Comparison of ENCODE assay signal across 7 mouse cellular contexts in genomic region chr2:65931313-65931712, GRCm38 (mm10).
DNase-seq lines count a peak whose midpoint lies in the region; ATAC-seq and TF ChIP-seq lines count a peak whose summit lies in the region.

No protein-coding gene starts in this region.

- peak overlapping the region; percentile 62 for H3K4me2 ChIP-seq in forebrain, embryonic 12.5 days
- H3K4me2 ChIP-seq in limb, embryonic 11.5 days (ENCODE audit: low read depth, severe bottlenecking), result peak overlapping the region; percentile 53

- no peak for TF ChIP-seq CTCF in left cerebral cortex, adult 2 months (IDR thresholded peaks at IDR 0.05)
- no peak for TF ChIP-seq CTCF in olfactory bulb, adult 2 months (IDR thresholded peaks at IDR 0.05; ENCODE audit: insufficient read depth, low read depth, low read length)

- no peaks in the 10 kb centered on the region for H3K9me3 ChIP-seq in forebrain, embryonic 12.5 days
- H3K9me3 ChIP-seq in limb, embryonic 11.5 days (ENCODE audit: control insufficient read depth, low read length), result no peaks in the 10 kb centered on the region

- no peaks in the 10 kb centered on the region for H3K27me3 ChIP-seq in forebrain, embryonic 12.5 days
- H3K27me3 ChIP-seq in limb, embryonic 11.5 days (ENCODE audit: control insufficient read depth, insufficient read depth, low read length), result no peaks in the 10 kb centered on the region

- H3K4me3 ChIP-seq in left cerebral cortex, adult 2 months, result peak overlapping the region; percentile 57
- peak overlapping the region; percentile 48 for H3K4me3 ChIP-seq in forebrain, embryonic 12.5 days (replicated peaks)
- peak overlapping the region; percentile 36 for H3K4me3 ChIP-seq in limb, embryonic 11.5 days (ENCODE audit: low read depth, low read length)
- peak overlapping the region; percentile 84 for H3K4me3 ChIP-seq in olfactory bulb, adult 2 months (ENCODE audit: insufficient read depth, low read depth, low read length)

- DNase-seq in left cerebral cortex, adult 2 months (ENCODE audit: extremely low spot score in 1 of 2, low spot score in 2 of 2), result no peak
- DNase-seq in left cerebral cortex, adult 18-20 months (ENCODE audit: low spot score in 2 of 2), result no peak
- DNase-seq in limb, embryonic 11.5 days (ENCODE audit: low spot score), result no peak
- DNase-seq in frontal cortex, adult 2 months (ENCODE audit: extremely low spot score in 1 of 2, low spot score in 1 of 2), result no peak
- no peak for DNase-seq in left cerebral cortex, adult 11 months (ENCODE audit: low spot score)

- TF ChIP-seq POLR2A in olfactory bulb, adult 2 months (IDR thresholded peaks at IDR 0.05; ENCODE audit: insufficient read depth, low read depth, low read length), result no peak

- 49% methylated on average over 7 of the region's 7 CpGs for WGBS in forebrain, embryonic 12.5 days
- 64% methylated on average over 7 of the region's 7 CpGs for WGBS in limb, embryonic 11.5 days
- 46% methylated on average over 7 of the region's 7 CpGs for WGBS in olfactory bulb, adult 2 months

- H3K4me1 ChIP-seq in forebrain, embryonic 12.5 days, result peaks cover 17% of the 10 kb centered on the region
- peaks cover 5% of the 10 kb centered on the region; the same call in 1 of the 2 replicates for H3K4me1 ChIP-seq in limb, embryonic 11.5 days (ENCODE audit: control insufficient read depth, insufficient read depth, low read length)
- no peaks in the 10 kb centered on the region for H3K4me1 ChIP-seq in olfactory bulb, adult 2 months (ENCODE audit: control insufficient read depth, insufficient read depth, low read length)

- peak overlapping the region; percentile 82 for H3K27ac ChIP-seq in left cerebral cortex, adult 2 months
- peak overlapping the region; percentile 84 for H3K27ac ChIP-seq in forebrain, embryonic 12.5 days
- no peak overlapping the region; the same call in 1 of the 2 replicates for H3K27ac ChIP-seq in limb, embryonic 11.5 days (replicated peaks; ENCODE audit: low read depth, low read length)
- peak overlapping the region; percentile 99 for H3K27ac ChIP-seq in olfactory bulb, adult 2 months (ENCODE audit: insufficient read depth, low read depth, low read length)

- no peaks in the 10 kb centered on the region; the same call in 1 of the 2 replicates for H3K36me3 ChIP-seq in forebrain, embryonic 12.5 days (replicated peaks)
- no peaks in the 10 kb centered on the region for H3K36me3 ChIP-seq in limb, embryonic 11.5 days (ENCODE audit: control insufficient read depth, insufficient read depth, low read length)

- intact Hi-C loops in left cerebral cortex, adult 2 months (cut with DNase I), result loop anchor here (1.0 to 10.0 kb wide), 4 partner anchors 34 to 243 kb away; partner anchors contain the start of gene Csrnp3

- H3K9ac ChIP-seq in forebrain, embryonic 12.5 days, result peak overlapping the region; percentile 47
- peak overlapping the region; percentile 51; the same call in 1 of the 2 replicates for H3K9ac ChIP-seq in limb, embryonic 11.5 days (ENCODE audit: low read length)

- no peak for ATAC-seq in forebrain, embryonic 12.5 days (ENCODE audit: low FRiP score)
- no peak for ATAC-seq in limb, embryonic 11.5 days (ENCODE audit: insufficient number of reproducible peaks, low FRiP score, low TSS enrichment, low read depth)
